8 mouse cellular contexts compared by ENCODE assay signal in the genomic region with DNA sequence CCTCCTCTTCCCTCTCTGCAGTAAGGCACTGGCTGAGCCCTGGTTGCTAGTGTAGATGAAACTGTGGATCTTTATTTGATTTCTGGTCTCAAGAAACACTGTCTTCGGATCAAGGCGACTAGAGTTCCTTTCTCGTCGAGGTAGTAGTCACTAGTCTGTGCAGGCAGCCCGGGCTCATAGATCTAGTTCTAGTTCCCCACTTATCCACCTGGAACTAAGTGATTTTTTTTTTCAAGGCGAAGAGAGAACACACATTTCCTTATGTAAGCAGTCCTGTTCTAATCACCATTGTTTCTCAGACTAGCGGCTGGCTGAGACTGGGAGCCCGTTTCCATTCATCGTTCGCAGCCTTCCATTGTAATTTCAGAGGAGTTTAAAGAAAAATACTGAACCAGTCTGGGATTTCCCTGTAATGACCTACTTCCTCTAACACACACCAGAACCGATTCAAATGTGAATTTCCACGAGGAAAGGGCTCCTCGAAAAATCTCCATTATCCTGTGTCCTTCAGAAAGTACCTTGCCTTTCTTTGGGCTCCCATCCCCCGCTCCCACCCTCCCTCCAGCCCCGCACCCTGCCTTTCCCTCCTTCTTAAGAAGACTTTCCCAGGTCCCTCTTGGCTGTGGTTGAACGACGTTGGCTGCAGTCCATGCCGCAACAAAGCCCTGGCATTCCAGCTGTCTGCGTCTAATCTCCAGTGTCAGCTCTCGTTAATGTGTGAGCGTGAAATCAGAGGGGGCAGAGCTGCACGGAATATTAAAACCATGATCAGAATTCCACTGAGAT.
DNase-seq lines count a peak whose midpoint lies in the region; ATAC-seq and TF ChIP-seq lines count a peak whose summit lies in the region.

No protein-coding gene starts in this region.

- WGBS in cerebellum, adult 2 months = 3% methylated on average over 22 of the region's 22 CpGs
- WGBS in hindbrain, embryonic 13.5 days = under 1% methylated on average over 22 of the region's 22 CpGs
- WGBS in lung, embryonic 15.5 days = under 1% methylated on average over 22 of the region's 22 CpGs

- H3K9me3 ChIP-seq in hindbrain, embryonic 13.5 days = no peaks in the 10 kb centered on the region
- H3K9me3 ChIP-seq in lung, embryonic 15.5 days = no peaks in the 10 kb centered on the region

- H3K4me1 ChIP-seq in cerebellum, adult 2 months (ENCODE audit: control insufficient read depth, insufficient read depth, low read length) = no peaks in the 10 kb centered on the region
- H3K4me1 ChIP-seq in hindbrain, embryonic 13.5 days (replicated peaks) = peaks cover 29% of the 10 kb centered on the region
- H3K4me1 ChIP-seq in lung, embryonic 15.5 days = peaks cover 25% of the 10 kb centered on the region

- H3K27me3 ChIP-seq in cerebellum, adult 2 months (ENCODE audit: control insufficient read depth, insufficient read depth, low read length) = peaks cover 1% of the 10 kb centered on the region; the same call in 1 of the 2 replicates
- no peaks in the 10 kb centered on the region for H3K27me3 ChIP-seq in hindbrain, embryonic 13.5 days
- H3K27me3 ChIP-seq in lung, embryonic 15.5 days = peaks cover 5% of the 10 kb centered on the region; the same call in 1 of the 2 replicates

- no peak for TF ChIP-seq POLR2A in cerebellum, adult 2 months (IDR thresholded peaks at IDR 0.05; ENCODE audit: borderline replicate concordance, insufficient read depth, low read length)

- peak; percentile 92 for ATAC-seq in hindbrain, embryonic 13.5 days (ENCODE audit: low FRiP score)
- ATAC-seq in lung, embryonic 15.5 days (ENCODE audit: borderline replicate concordance, extremely low read depth, low FRiP score, low TSS enrichment) = peak; percentile 75

- TF ChIP-seq CTCF in cerebellum, adult 2 months (IDR thresholded peaks at IDR 0.05; ENCODE audit: borderline replicate concordance, insufficient read depth, low read depth, low read length) = no peak

- H3K4me2 ChIP-seq in hindbrain, embryonic 13.5 days = peak overlapping the region; percentile 61
- H3K4me2 ChIP-seq in lung, embryonic 15.5 days = peak overlapping the region; percentile 71

- H3K27ac ChIP-seq in cerebellum, adult 2 months (ENCODE audit: insufficient read depth, low read length) = no peak overlapping the region; the same call in 1 of the 2 replicates
- H3K27ac ChIP-seq in hindbrain, embryonic 13.5 days = peak overlapping the region; percentile 99
- peak overlapping the region; percentile 58 for H3K27ac ChIP-seq in lung, embryonic 15.5 days

- H3K9ac ChIP-seq in hindbrain, embryonic 13.5 days = peak overlapping the region; percentile 76
- peak overlapping the region; percentile 20 for H3K9ac ChIP-seq in lung, embryonic 15.5 days

- H3K36me3 ChIP-seq in hindbrain, embryonic 13.5 days = no peaks in the 10 kb centered on the region
- H3K36me3 ChIP-seq in lung, embryonic 15.5 days = no peaks in the 10 kb centered on the region

- H3K4me3 ChIP-seq in cerebellum, adult 2 months (replicated peaks; ENCODE audit: insufficient read depth, low read depth, low read length) = no peak overlapping the region
- peak overlapping the region; percentile 37 for H3K4me3 ChIP-seq in hindbrain, embryonic 13.5 days
- peak overlapping the region; percentile 38 for H3K4me3 ChIP-seq in lung, embryonic 15.5 days

- DNase-seq in ES-CJ7 (ENCODE audit: low read depth, low spot score) = peak; percentile 79
- peak; percentile 50 to 54 for DNase-seq in cerebellum, adult 2 months
- peak; percentile 46 for DNase-seq in forelimb bud, embryonic 11.5 days (ENCODE audit: low read depth, low spot score)
- peak; percentile 79 to 89 for DNase-seq in layer of hippocampus, postnatal 14 days (ENCODE audit: low spot score in 2 of 2)
- DNase-seq in retina, postnatal 1 day = peak; percentile 95
- DNase-seq in thymus, postnatal 14 days = no peak
